8 mouse cellular contexts compared by ENCODE assay signal in the genomic region with DNA sequence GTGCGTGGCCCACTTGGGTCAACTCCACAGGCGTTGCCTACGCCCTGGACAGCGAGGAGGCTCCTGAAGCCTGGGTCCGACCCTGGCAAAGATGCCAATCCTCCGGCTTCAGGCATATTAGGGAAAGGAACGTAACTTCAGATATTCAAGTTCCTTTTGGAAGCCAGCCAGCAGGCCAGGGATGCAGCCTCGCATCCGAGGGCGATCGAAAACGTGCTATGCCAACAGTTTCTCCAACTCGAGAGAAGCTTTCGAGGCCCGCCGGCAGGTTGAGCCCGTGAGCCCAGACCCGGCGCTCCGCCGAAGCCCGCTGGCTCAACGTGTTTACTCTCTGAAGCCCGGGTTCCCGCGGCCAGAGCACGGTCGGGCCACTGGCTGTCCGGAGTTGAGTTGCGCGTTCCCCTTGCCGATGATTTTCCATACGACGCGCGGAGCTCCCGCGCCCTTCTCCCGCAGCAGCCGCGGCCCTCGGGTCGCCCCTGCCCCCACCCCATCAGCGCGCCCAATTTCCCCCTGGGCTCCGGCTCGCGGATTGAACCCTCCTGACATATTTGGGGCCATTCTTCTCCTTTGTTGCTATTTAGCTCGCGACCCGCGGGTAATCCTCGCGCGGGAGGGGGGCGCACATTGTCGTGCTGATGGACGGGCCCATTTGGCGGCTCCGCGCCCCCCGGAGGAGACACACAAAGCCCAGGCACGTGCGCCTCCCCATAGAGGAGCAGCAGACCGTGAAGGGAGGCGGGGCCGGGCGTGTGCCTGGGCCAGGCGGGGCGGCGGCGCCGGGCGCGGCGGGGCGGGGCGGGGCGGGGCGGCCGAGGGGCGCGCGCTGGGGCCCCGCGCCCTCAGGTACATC. TPM values are rescaled to one million over a fixed set of nuclear protein-coding genes. Genes with fewer than 3 reads are reported as not detected.
DNase-seq lines count a peak whose midpoint lies in the region; ATAC-seq and TF ChIP-seq lines count a peak whose summit lies in the region.

A gene (plus strand): TSS at position 846 of the 853 bp plus-strand sequence.

- H3K36me3 ChIP-seq in heart, embryonic 12.5 days = no peaks in the 10 kb centered on the region
- no peaks in the 10 kb centered on the region for H3K36me3 ChIP-seq in embryonic facial prominence, embryonic 14.5 days (ENCODE audit: control insufficient read depth, insufficient read depth, low read length)
- no peaks in the 10 kb centered on the region for H3K36me3 ChIP-seq in hindbrain, postnatal 0 days (ENCODE audit: insufficient read depth, low read length)
- no peaks in the 10 kb centered on the region for H3K36me3 ChIP-seq in midbrain, embryonic 13.5 days
- no peaks in the 10 kb centered on the region for H3K36me3 ChIP-seq in stomach, postnatal 0 days (ENCODE audit: control insufficient read depth, insufficient read depth, low read length)

- H3K4me1 ChIP-seq in heart, embryonic 12.5 days (replicated peaks) = peaks cover 46% of the 10 kb centered on the region
- peaks cover 22% of the 10 kb centered on the region for H3K4me1 ChIP-seq in embryonic facial prominence, embryonic 14.5 days (ENCODE audit: control insufficient read depth, insufficient read depth, low read length)
- H3K4me1 ChIP-seq in hindbrain, postnatal 0 days (ENCODE audit: insufficient read depth, low read length) = peaks cover 11% of the 10 kb centered on the region; the same call in 1 of the 2 replicates
- peaks cover 76% of the 10 kb centered on the region for H3K4me1 ChIP-seq in midbrain, embryonic 13.5 days (replicated peaks)
- H3K4me1 ChIP-seq in stomach, postnatal 0 days (replicated peaks; ENCODE audit: control insufficient read depth, insufficient read depth) = peaks cover 9% of the 10 kb centered on the region

- peak; percentile 40; the same call in 1 of the 2 replicates for ATAC-seq in heart, embryonic 12.5 days (ENCODE audit: insufficient number of reproducible peaks, low FRiP score)
- ATAC-seq in embryonic facial prominence, embryonic 14.5 days (ENCODE audit: low read depth) = peak; percentile 75
- peak; percentile 61 for ATAC-seq in hindbrain, postnatal 0 days
- peak; percentile 61 for ATAC-seq in midbrain, embryonic 13.5 days
- peak; percentile 51 for ATAC-seq in stomach, postnatal 0 days (ENCODE audit: low FRiP score, low TSS enrichment)

- peak within 1 kb of the TSS; percentile 97 for H3K4me2 ChIP-seq in heart, embryonic 12.5 days
- H3K4me2 ChIP-seq in embryonic facial prominence, embryonic 14.5 days (ENCODE audit: low read depth, low read length) = peak within 1 kb of the TSS; percentile 99
- H3K4me2 ChIP-seq in hindbrain, postnatal 0 days (ENCODE audit: low read depth, low read length) = peak within 1 kb of the TSS; percentile 76
- H3K4me2 ChIP-seq in midbrain, embryonic 13.5 days (replicated peaks) = peak within 1 kb of the TSS; percentile 92
- peak within 1 kb of the TSS; percentile 82 for H3K4me2 ChIP-seq in stomach, postnatal 0 days (replicated peaks; ENCODE audit: low read depth)

- no peaks in the 10 kb centered on the region for H3K9me3 ChIP-seq in heart, embryonic 12.5 days (replicated peaks)
- H3K9me3 ChIP-seq in embryonic facial prominence, embryonic 14.5 days (ENCODE audit: control insufficient read depth, low read length) = no peaks in the 10 kb centered on the region
- no peaks in the 10 kb centered on the region for H3K9me3 ChIP-seq in hindbrain, postnatal 0 days (ENCODE audit: low read length)
- no peaks in the 10 kb centered on the region for H3K9me3 ChIP-seq in midbrain, embryonic 13.5 days
- no peaks in the 10 kb centered on the region for H3K9me3 ChIP-seq in stomach, postnatal 0 days (ENCODE audit: control insufficient read depth, low read length)

- H3K9ac ChIP-seq in heart, embryonic 12.5 days = peak within 1 kb of the TSS; percentile 35
- H3K9ac ChIP-seq in embryonic facial prominence, embryonic 14.5 days (ENCODE audit: low read depth, low read length) = peak within 1 kb of the TSS; percentile 58
- peak within 1 kb of the TSS; percentile 80 for H3K9ac ChIP-seq in hindbrain, postnatal 0 days (replicated peaks; ENCODE audit: low read length)
- H3K9ac ChIP-seq in midbrain, embryonic 13.5 days (replicated peaks) = peak within 1 kb of the TSS; percentile 96
- H3K9ac ChIP-seq in stomach, postnatal 0 days (ENCODE audit: low read length) = no peak within 1 kb of the TSS

- TF ChIP-seq CTCF in hindbrain, postnatal 0 days (IDR thresholded peaks at IDR 0.05; ENCODE audit: low read depth) = peak; percentile 37
- no peak for TF ChIP-seq CTCF in stomach, postnatal 0 days (IDR thresholded peaks at IDR 0.05; ENCODE audit: low read depth)

- H3K27ac ChIP-seq in heart, embryonic 12.5 days (ENCODE audit: poor library complexity, severe bottlenecking) = no peak within 1 kb of the TSS
- H3K27ac ChIP-seq in embryonic facial prominence, embryonic 14.5 days (replicated peaks; ENCODE audit: low read depth, low read length) = peak within 1 kb of the TSS; percentile 39; the same call in 1 of the 2 replicates
- H3K27ac ChIP-seq in hindbrain, postnatal 0 days = peak within 1 kb of the TSS; percentile 88
- peak within 1 kb of the TSS; percentile 97 for H3K27ac ChIP-seq in midbrain, embryonic 13.5 days
- H3K27ac ChIP-seq in stomach, postnatal 0 days (replicated peaks) = no peak within 1 kb of the TSS

- peaks cover 83% of the 10 kb centered on the region for H3K27me3 ChIP-seq in heart, embryonic 12.5 days (replicated peaks)
- H3K27me3 ChIP-seq in embryonic facial prominence, embryonic 14.5 days (replicated peaks; ENCODE audit: control insufficient read depth, insufficient read depth, low read length) = peaks cover 92% of the 10 kb centered on the region
- H3K27me3 ChIP-seq in hindbrain, postnatal 0 days (ENCODE audit: insufficient read depth, low read length) = peaks cover 16% of the 10 kb centered on the region
- peaks cover 31% of the 10 kb centered on the region for H3K27me3 ChIP-seq in midbrain, embryonic 13.5 days
- peaks cover 28% of the 10 kb centered on the region for H3K27me3 ChIP-seq in stomach, postnatal 0 days (ENCODE audit: control insufficient read depth, insufficient read depth, low read length)

- intact Hi-C loops in left cerebral cortex, postnatal 4 days (cut with DNase I) = loop anchor here (5.0 to 10.0 kb wide), 3 partner anchors 83 to 264 kb away; no protein-coding TSS in a partner anchor

- H3K4me3 ChIP-seq in heart, embryonic 12.5 days = peak within 1 kb of the TSS; percentile 56
- H3K4me3 ChIP-seq in embryonic facial prominence, embryonic 14.5 days (ENCODE audit: low read depth, low read length) = peak within 1 kb of the TSS; percentile 50
- peak within 1 kb of the TSS; percentile 75 for H3K4me3 ChIP-seq in hindbrain, postnatal 0 days (ENCODE audit: low read length)
- peak within 1 kb of the TSS; percentile 81 for H3K4me3 ChIP-seq in midbrain, embryonic 13.5 days (replicated peaks)
- H3K4me3 ChIP-seq in stomach, postnatal 0 days (ENCODE audit: low read depth, low read length) = peak within 1 kb of the TSS; percentile 45

- DNase-seq in heart, adult 8-10 months (ENCODE audit: low spot score) = no peak
- no peak for DNase-seq in adrenal gland, postnatal 4 days (ENCODE audit: low spot score in 2 of 2)
- DNase-seq in embryonic facial prominence, embryonic 14.5 days (ENCODE audit: low spot score) = peak; percentile 84
- peak; percentile 86 for DNase-seq in hindbrain, postnatal 0 days (ENCODE audit: low spot score)
- peak; percentile 94 for DNase-seq in left cerebral cortex, postnatal 4 days
- DNase-seq in stomach, postnatal 0 days (ENCODE audit: low spot score) = peak; percentile 59

- TF ChIP-seq EP300 in stomach, postnatal 0 days (optimal IDR thresholded peaks at IDR 0.05) = no peak

- WGBS in heart, embryonic 12.5 days = under 1% methylated on average over 79 of the region's 86 CpGs
- WGBS in embryonic facial prominence, embryonic 14.5 days = 1% methylated on average over 50 of the region's 86 CpGs
- under 1% methylated on average over 64 of the region's 86 CpGs for WGBS in hindbrain, postnatal 0 days
- under 1% methylated on average over 74 of the region's 86 CpGs for WGBS in midbrain, embryonic 13.5 days
- WGBS in stomach, postnatal 0 days = under 1% methylated on average over 80 of the region's 86 CpGs

RNA-seq across cellular contexts. Expression of the gene that starts here (rescaled TPM):
- polyA plus RNA-seq in heart, embryonic 12.5 days (2016; fragmentation: Nextera tagmentation; extraction: Ambion mirVana) = not detected in 2 replicates
- not detected for total RNA-seq in heart, adult 8-10 months (2022)
- 10 to 100 TPM; 16.6 to 16.8 TPM for total RNA-seq in adrenal gland, postnatal 4 days (2021)
- 1.0 and 1.3 TPM in 2 replicates for polyA plus RNA-seq in embryonic facial prominence, embryonic 14.5 days (2014; fragmentation: Nextera tagmentation; extraction: Ambion mirVana)
- total RNA-seq in hindbrain, postnatal 0 days (2014; rRNA removed) = 42.7 and 44.0 TPM in 2 replicates
- 4.2 and 4.4 TPM in 2 replicates for polyA plus RNA-seq in hindbrain, postnatal 0 days (2015; fragmentation: Nextera tagmentation; extraction: Ambion mirVana)
- total RNA-seq in left cerebral cortex, postnatal 4 days (2021) = 10 to 100 TPM; 11.6 to 14.7 TPM
- 7.1 and 8.9 TPM in 2 replicates for polyA plus RNA-seq in midbrain, embryonic 13.5 days (2015; fragmentation: Nextera tagmentation; extraction: Ambion mirVana)
- polyA plus RNA-seq in stomach, postnatal 0 days (2015; fragmentation: Nextera tagmentation; extraction: Ambion mirVana) = 0.29 and 0.44 TPM in 2 replicates

Comparison
In these comparisons a context has a peak if more than half of its experiments do, and no peak if none do; other contexts are left out.
1. RNA of the gene that starts here (total RNA-seq): 42.7 to 44.0 TPM in hindbrain, postnatal 0 days, 16.6 to 16.8 TPM in adrenal gland, postnatal 4 days and 11.6 to 14.7 TPM in left cerebral cortex, postnatal 4 days; not detected in heart, adult 8-10 months; every median in the first group is over 10 times any median in the second.
2. Peak in ATAC-seq, H3K4me3 ChIP-seq, H3K9ac ChIP-seq and H3K4me2 ChIP-seq in heart, embryonic 12.5 days; RNA of the gene not detected or under 1 TPM.
3. Peak in DNase-seq, ATAC-seq, H3K4me3 ChIP-seq and H3K4me2 ChIP-seq in stomach, postnatal 0 days; RNA of the gene not detected or under 1 TPM.
4. H3K27ac ChIP-seq: peak in embryonic facial prominence, embryonic 14.5 days (single experiment), hindbrain, postnatal 0 days (single experiment) and midbrain, embryonic 13.5 days (single experiment); none in heart, embryonic 12.5 days (single experiment) and stomach, postnatal 0 days (single experiment).
5. DNase-seq: peak in embryonic facial prominence, embryonic 14.5 days (single experiment), hindbrain, postnatal 0 days (single experiment) and left cerebral cortex, postnatal 4 days (single experiment); none in heart, adult 8-10 months (single experiment) and adrenal gland, postnatal 4 days (0 of 2).
6. Peak in every context shown above with its lines, with median percentiles within 50 percentile points of each other: ATAC-seq, H3K4me2 ChIP-seq and H3K4me3 ChIP-seq.